Mouse (Mus musculus) ES-E14 (cell line): Measurements from ENCODE around the gene 4930449I24Rik.

ENCODE experiments used
- HCFC1 ChIP-seq: IDR thresholded peaks from 2 replicates; pipeline ENCODE4 v1.6.1; 2012; ENCODE audit warnings: low read length, inconsistent platforms, borderline replicate concordance; ENCODE audit not compliant: insufficient read depth
- MAFK ChIP-seq: IDR thresholded peaks from 2 replicates; pipeline ENCODE4 v1.6.1; 2014; ENCODE audit warnings: mild to moderate bottlenecking, low read depth, low read length, inconsistent platforms; ENCODE audit not compliant: insufficient read depth

GRCm38 (mm10) chr5:146468311-146468710, 33.9 kb upstream of the 4930449I24Rik start:
- no peak for TF ChIP-seq HCFC1
- TF ChIP-seq MAFK, result no peak
